Mouse (Mus musculus): ENCODE data around the gene Cdk14.

Gene Cdk14

DNA sequence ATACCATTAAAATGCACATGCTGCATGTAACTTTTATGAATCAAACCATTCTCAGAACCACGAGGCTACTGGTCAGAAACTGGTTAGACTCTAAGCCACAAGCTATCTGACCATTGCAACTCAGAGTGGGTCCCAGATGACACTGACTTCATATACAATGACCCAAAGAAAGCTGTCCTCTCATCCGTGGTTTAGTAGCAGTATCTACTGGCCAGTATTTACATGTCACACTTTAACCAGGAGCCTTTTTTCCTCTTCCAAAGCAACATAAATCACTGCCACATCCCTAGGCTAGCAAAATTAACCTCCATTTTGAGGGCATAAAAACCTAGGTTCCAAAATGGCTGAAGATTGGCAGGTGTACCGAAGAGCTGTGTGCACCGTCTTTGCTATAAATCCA, 533.0 kb downstream of the Cdk14 start:
- DNase-seq: no peak

DNA sequence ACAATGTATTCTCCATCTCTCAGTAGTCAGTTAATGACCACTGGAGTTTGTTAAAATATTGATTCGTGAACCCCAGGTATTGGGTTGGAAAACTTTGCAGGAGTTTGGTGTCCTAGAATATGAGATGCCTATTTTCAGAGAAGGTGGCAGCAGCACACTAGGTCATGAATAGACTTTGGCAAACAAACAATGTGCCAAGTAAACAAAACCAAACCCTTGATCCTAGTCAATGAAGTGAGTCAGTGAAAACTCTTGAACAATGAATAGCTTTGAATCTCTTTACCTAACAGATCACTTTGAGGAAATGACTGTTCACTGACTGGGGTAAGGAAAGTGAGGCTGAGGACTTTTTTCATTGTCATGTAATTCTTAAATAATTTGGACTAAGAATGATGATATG, 537.3 kb downstream of the Cdk14 start:
- no peak for DNase-seq

DNA sequence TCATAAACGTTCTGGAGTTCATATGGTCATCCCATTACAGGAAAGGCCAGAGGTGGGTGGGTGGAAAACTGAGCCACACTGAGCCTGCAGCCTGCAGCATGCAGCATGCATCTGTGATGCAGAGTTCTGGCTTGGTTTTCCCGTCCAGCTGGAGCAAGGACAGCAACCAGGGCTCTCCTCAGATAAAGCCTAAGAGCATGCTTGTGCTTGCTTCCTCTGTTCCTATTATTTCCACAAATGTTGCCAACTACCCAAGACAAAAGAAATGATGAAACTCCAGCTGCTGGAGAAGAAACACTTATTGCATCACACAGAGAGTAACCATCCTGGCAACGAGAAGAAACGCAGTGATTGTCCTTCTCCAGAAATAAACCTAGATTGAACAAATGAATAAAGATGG, 539.8 kb downstream of the Cdk14 start:
- peak; percentile 16 for DNase-seq

DNA sequence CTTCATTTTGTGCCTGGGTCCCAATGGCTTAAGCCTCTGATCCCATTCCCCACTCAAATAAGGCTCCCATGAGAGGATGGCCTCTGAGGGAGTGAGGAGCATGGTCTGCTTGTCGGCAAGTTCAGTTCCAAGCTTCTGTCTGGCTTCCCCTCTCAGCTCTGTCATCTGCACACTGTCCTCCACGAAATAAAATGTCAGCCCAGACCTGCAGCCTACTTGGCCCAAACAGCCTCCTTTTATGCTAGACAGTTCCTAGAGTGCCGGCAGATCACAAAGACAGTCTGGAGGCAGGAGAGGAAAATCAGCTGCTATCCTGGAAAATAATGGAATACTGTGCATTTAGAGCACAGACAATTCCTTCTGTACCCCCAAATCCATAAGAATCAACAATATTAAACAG, 541.2 kb downstream of the Cdk14 start:
- DNase-seq: no peak

DNA sequence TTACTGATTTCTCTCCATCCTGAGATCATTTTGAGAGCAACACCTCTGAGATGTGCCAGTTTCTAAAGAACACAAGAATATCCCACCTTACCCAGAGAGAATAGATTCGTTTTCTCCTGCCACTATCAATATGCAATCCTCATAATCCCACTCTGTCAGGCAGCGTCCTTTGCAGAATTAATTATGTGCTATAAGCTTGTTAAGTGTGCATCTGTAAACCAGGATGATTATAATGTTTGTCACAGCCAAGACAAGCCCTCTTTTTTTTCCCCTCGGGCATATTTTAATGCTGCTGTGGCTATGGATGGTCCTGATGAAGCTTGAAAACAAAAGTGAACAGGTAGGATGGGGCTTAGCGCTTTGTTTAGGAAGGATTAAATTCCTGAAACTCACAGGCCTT, 542.5 kb downstream of the Cdk14 start:
- DNase-seq: no peak

DNA sequence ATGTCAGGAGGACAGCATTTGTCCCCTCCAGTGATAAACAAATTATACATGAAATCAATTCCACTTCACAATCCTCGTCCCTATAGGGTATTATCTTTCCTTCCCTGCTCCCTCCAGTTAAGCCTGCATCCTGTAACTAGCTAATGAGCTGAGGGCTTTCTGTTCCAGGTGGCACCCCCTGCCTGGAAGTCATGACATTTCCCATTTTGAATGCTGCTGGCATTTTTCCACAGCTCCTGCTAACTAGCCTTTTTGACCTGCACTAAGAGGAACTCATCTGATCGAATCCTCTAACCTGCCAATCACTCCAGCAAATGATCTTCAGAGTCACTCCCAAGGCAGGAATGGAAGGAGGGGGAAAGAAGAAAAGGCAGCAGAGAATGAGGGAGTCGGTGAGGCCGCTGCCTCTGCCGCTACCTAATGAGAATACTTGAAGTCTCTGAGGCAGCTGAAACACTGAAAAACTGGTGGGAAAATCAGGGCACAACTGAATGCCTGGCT, 542.9 kb downstream of the Cdk14 start:
- DNase-seq: no peak

DNA sequence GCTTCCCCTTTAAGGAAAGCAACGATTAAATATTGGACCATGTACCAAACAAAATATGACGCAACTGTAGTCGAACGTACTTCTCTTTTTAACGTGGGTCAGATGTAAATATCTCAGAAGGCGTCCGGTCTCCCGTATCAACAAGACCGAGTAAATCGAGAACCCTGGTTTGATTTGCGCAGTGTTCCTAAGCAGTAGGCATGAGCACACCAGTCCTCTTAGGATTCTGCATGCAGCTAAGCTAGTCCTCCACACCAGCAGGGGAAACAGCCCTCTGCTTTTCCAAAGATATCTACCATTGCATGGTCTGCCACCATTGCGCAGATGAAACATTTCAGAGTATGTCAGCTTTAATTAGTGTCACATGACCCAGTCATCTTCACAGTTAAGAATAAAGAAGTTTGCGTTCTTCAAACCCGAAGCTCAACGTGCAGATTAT, 543.4 kb downstream of the Cdk14 start:
- no peak for DNase-seq

DNA sequence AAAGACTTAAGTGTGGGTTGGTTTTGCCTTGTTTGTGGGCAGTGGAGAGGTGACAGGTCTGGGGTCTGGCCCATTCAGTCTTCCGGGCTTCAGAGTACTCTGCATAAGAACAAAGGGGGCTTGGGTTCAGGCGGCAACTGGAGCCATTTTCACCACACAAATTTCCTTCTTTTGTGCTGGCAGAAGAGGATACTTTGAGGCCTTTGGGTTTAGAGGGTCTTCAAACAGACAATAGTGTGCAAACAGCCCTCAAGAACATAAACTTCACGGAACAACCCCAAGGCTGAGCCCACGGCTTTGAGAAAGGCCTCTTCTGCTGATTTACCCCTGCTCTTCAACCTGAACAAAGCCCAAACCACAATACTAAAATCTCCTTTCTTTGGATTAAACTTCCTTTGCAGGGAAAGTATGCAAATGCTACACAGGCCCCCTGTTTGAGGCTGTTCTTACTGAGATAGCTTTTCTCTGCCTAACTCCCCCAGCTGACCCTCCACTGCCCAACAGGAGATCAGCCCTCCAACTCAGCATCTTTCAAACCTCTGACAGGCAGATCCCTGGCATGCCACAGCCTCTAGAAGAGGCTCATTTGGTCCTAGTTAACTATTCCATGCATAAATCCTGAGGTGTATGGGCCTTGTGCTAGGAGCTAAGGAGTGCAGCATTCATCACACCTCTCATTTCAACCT, 549.9 kb downstream of the Cdk14 start:
- DNase-seq: no peak

DNA sequence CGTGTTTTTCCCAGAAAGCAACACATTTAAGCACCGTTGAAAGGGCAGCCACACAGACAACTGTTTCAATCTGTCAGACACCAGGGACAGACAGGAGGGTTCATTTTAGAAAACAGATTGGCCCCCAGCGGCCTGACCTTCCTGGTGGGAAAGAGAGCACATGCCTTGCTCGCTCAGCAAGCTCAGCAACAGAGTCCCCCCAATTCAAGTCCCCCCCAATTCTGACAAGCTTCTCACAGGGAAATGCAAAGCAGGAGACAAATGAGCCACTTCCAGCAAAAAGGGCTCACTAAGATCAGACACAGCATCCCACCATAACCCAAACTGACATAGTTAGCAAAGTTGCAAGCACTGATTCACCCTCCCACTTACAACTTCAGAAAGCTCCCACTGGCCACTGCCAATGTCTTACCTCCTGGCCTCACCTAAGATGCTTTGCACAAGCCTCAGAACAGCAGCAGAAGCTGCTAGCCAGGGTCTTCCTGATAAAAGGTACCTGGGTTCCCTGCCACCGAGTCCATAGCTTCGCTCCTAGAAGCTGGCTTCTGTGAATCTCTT, 551.5 kb downstream of the Cdk14 start:
- DNase-seq: no peak

DNA sequence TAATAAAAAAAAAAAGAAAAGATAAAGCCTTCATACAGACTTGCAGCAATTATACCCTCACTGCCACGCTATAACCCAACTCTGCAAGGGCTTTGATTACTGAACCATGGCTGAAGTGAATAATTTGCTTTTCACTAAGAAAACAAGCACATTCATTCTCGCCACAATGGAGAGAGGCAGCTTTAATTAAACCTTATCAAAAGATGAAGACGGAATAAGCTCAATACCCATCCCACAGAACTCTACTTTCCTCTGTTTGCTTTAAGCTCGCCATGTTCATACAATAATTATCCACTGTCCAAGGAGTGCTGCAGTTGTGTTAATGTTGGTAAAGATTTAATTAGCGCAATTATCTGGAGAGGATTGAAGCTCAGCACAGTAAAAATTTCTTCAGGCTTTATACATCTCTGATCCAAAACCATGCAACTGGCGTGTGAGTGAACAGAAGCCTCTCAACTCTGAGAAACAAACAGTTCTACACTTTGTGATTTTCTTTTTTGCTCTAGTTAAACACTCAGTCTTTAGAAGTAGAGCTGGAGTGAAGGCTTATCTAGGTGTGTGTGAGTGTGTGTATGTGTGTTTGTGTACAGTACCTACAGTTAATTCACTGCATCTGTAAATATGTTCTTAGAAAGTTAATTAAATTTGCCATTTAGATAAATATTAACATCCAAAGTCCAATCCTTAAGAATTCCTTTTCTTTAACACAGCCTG, 552.1 kb downstream of the Cdk14 start:
- no peak for DNase-seq

DNA sequence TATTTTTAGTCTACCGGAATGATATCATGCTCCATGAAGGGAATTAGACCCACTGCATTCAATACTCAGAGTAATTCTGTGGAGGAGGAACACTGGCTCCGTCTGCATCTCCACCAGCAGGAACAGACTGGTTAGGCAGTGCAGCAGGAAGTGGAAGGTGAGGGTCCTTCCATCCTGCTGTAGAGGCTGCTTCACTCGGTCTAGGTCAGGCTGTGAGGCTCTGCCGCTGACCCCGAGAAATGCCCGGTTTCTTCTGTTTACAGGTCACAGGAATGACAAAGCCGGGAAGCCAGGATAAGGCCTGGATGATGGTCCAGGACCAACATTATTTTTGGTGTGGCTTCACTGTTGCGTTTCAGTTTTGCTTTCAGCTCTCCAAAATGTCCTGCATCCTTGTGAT, 553.2 kb downstream of the Cdk14 start:
- no peak for DNase-seq

DNA sequence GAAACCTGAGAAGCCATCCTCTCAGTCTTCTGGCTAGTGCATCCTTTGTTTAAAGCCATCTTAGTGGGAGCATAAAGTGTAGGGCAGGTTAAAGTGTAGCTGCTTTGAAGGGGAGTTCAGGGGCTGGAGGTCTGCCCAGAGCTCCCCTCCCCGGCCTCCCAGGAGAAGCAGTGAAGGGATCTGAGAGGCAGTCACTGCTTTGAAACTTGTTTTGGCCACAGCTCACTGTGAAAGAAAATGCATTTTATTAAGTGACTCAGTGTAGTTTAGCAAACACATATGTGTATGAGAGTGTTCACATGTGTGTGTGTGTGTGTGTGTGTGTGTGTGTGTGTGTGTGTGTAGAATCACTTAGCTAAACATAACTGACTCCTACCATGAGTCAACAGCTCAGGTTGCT, 554.0 kb downstream of the Cdk14 start:
- no peak for DNase-seq

DNA sequence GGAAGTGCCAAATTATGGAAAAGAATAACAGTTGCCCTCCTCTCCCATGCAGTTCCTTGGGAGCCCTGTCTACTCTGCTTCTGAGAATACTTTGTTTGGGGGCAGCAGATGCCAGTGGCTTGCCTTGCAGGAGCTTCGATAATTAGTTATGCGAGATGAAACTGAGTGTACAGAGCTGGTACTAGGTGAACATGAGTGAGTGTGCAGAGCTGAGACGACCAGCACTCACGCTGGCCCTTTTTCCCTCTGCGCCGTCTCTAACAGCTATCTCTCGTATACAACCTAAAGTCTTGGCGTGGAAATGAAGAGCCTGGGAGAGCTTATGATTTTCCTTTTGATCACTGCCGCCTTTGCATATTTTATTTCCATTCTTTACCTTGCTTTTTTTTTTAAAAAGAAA, 558.5 kb downstream of the Cdk14 start:
- no peak for DNase-seq

DNA sequence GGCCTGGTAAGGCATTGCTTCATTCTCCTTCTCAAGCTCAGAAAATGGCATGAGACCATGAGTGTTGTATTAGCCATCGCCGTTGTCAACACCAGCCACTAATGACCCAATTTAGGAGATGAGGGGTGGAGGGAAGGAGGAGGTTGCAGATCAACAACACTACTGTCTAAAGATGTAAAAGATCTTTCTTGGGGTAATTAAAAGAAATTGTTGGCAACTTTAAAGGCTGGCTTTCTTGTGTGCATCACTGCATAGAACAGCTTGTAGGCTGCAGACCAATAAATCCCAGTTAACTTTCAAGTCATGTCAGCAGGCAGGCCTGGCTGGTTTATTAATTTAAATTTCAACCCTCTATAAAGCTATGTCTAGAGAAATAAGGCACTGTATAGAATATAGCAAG, 559.0 kb downstream of the Cdk14 start:
- DNase-seq: no peak

DNA sequence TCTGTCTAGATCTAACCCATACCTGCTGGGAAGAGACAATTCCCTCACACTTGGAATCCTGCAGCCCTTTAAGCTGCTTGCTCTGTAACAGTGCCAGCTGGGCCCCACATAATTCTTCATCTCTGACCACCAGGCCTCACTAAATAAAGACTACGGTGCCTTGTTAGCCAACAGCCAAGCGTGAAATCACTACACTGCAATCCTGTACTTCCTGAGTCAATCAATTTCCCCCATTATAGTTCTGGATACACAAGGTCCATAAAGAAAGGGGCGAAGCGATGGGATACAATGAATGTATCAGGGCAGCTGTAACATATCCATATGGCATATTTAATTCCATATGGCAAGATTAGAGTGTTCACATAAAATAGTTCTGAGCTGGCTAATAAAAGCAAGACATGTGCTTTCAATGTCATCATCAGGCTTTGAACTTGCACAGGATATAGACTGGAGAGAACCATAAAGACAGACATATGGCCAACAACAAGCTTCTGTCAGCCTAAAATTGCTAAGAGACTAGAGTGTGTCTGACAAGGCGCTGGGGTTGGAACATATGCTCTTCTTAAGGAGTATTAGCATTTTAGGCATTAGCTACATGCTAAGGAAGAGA, 562.0 kb downstream of the Cdk14 start:
- no peak for DNase-seq

DNA sequence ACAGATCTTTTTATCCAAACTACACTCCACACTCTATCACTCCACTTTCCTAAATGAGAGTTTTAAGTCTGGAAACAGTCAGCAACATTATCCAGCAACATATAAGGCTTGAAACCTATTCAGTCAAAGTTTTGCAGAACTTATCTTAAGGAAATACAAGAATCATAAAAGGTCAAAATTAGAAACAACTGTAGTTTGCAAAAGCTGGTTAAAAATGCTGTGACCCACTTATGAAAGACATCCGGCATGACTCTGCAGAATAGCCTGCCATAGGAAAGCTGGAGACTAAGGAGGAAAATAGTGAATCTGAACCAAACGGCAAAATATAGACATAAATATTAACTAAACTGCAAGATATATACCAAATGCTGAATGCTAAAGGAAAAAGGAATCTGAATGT, 566.6 kb downstream of the Cdk14 start:
- no peak for DNase-seq

DNA sequence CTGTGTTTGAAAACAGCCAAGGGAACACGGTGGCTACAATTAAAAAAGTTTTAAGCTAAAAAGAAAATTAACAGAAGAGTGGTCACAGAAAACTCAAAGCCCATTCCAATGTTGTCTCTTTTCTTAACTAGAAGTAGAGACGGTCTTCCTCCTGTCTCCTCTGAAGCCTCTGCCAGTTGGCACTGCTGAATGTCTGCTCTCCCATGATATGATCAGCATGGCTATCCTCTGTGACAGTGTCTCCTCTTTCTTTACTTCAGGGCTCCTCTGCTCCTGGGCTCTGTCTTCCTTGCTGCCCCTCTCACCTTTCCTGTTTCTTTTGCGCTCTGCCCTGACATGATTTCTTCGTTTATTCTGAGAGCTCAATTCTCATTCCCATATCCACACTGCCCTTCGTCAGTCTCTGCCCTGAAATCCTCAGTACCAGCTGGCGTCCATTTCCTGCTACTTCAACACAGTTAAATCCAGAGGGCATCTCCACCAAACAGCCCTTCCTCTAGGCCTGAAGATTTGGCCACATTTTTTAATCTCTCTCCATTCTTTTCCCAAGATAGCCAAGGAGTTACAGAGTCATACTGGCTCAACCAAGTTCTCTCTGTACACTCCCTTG, 567.3 kb downstream of the Cdk14 start:
- peak; percentile 54 for DNase-seq

DNA sequence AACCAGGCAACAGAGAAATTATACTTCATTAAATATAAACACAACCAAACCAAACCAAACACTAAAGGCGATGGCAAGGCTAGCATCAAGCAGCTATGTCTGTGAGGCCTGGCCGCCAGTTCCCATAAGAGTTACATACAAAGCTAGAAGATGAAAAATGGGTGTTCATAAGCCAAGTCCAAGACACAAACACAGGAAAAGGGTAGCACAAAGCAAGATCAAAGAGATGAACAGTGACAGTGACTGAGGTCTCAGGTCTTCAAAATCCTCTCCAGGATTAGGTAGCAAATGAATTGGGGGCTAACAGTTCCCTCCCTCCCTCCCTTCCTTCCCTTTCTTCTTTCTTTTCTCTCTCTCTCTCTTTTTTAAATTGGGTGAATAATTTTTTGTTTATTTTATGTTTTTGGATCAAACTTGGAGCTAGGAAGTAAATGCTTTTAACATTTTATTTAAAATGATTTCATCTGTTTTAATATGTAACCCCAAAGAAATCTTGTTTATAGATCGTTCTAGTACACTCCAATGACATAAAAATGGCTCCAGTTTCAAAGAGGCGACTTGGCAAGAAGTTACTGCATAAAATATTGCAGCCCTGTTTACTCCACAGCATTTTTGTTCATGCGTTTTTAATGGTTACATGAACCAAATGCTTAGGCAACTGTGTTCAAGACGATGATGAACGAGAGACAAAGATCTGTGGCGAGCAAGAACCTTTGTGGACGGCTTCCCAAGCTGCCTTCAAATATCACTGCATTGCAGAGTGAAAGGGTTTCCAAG, 568.0 kb downstream of the Cdk14 start:
- peak; percentile 66 for DNase-seq

DNA sequence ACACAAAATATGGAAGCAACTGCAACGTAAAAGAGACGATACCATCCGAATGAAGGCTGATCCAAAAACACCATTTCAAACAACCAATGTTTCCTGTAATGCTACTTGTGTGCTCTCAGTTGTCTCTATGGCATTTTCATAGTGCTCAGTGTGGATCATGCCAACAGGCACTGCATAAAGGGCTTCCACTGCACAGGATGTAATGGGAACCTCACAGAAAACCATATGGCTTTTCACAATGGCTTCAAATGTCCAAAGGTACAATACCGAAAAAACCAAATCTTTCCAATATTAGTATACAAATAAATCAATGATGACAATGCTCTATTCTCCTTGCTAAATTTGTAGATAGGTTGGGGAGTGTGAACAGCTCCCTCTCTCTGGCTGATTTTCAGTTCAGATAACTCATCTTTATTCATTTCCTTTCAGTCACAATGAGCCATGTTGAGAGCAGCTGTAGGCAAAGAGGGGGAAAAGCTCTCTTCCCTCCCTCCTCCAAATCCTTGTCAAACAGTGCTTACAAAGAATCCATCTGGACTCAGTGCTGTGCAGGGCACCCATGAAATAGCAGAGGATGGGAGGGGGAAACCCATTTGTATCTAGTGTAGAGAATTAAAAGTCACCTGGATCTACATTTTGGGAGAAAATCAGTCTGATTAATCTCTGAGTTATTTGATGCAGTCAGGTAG, 568.7 kb downstream of the Cdk14 start:
- DNase-seq: no peak

DNA sequence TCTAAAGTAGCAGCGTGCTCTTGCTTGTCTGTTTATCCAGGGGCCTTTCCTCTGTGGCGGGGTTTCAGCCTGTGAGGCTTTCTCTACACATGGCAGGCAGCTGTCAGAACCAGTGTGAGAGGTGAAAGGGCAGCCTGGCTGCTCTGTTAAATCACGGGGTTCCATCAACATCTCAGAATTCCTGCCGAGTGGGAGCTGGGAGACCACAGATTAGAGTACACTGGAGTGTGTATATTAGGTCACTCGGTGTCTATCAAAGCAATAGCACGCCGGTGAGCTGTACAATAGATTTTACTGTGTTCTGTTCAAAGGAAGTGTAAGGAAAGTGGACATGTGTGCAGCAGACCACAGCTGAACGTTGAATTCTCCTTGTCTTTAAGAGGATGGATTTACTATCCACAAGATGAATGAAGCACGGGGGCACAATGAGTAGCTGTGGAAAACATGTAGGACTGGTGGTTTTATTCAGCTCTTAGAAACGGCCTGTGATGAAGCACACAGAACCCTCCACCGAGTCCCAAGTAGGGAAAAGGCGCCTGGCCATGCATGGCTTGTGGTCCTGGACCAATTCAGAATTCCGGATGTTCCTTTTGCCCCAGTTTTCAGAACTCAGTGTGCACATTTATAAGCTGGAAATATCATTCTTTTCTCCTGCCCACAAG, 585.2 kb downstream of the Cdk14 start:
- DNase-seq: peak; percentile 48

DNA sequence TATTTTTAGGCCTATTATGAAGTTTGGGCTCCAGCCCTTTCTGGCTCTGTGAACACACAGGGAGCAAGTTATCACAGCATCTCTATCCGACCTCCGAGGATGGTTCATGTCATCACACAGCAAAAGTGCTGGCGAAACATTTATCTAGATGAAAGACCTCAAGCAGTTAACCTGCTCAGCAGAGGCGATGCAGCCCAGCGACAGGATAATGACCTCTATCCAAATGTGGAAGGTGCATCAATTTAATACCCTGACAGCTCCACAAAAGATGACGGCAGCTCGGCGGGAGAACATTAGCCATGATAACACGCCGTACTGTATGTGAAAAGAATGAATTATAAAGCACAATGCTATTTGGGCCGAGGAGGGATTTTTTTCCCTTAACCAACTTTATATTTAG, 586.2 kb downstream of the Cdk14 start:
- DNase-seq: no peak
